Comparison of ENCODE assay signal across 14 mouse cellular contexts in the genomic region with DNA sequence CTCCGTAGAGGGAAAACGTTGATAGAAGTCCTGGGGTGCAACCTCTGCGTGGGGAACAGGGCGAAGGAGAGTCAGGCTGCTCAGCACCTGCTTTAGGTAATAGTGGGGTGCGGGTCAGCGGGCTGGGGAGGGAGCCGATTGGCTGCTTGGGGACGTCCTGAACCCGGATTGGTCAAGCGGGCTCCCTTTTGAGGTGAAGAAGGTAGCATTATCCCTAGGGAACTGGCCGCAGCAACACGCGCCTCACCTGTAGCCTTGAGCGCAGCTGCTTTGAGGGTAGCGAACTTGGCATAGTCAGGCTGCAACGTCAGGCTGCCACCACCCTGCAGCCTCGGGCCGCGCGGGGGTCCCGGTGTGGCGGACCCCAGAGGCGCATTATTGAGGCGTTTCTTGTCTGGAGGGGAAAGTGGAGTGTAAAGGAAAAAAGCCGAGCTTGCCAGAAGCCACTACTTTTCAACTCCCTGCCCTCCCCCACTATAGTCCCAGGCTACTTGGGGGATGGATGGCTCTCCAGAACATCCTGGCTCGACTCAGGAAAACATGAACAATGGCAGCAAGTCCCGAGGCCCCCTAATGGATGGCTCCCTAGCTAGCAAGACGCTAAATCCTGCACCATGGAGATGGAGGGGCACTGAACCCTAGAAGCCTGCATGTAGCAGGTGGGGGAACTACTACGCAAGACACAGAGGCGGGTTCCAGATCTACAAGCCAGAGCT. TPM values are rescaled to one million over a fixed set of nuclear protein-coding genes. Genes with fewer than 3 reads are reported as not detected.
DNase-seq lines count a peak whose midpoint lies in the region; ATAC-seq lines count a peak whose summit lies in the region.
"Had no signal": no experiment of that assay in that cellular context is flagged by ENCODE, and none has a peak within 500 bp of the region (broad histone marks: within the 10 kb centered on the region; RNA-seq: fewer than 3 reads in every experiment).

No protein-coding gene starts in this region.

- no peak overlapping the region for H3K27ac ChIP-seq in kidney, embryonic 15.5 days
- no peak overlapping the region for H3K27ac ChIP-seq in hindbrain, embryonic 16.5 days (ENCODE audit: low read depth, low read length)
- no peak overlapping the region for H3K27ac ChIP-seq in neural tube, embryonic 13.5 days (replicated peaks)
- H3K27ac ChIP-seq: limb, embryonic 15.5 days had no signal

- H3K4me3 ChIP-seq in kidney, embryonic 15.5 days (replicated peaks), result peak overlapping the region; percentile 12; the same call in 1 of the 2 replicates
- no peak overlapping the region for H3K4me3 ChIP-seq in hindbrain, embryonic 16.5 days (ENCODE audit: low read length)
- no peak overlapping the region for H3K4me3 ChIP-seq in neural tube, embryonic 13.5 days
- H3K4me3 ChIP-seq: limb, embryonic 15.5 days had no signal

- H3K4me2 ChIP-seq in kidney, embryonic 15.5 days, result peak overlapping the region; percentile 35
- H3K4me2 ChIP-seq in hindbrain, embryonic 16.5 days (ENCODE audit: low read length), result peak overlapping the region; percentile 31
- H3K4me2 ChIP-seq in neural tube, embryonic 13.5 days, result peak overlapping the region; percentile 22; the same call in 1 of the 2 replicates
- H3K4me2 ChIP-seq: limb, embryonic 15.5 days had no signal

- WGBS in kidney, embryonic 15.5 days, result 20% methylated on average over 30 of the region's 30 CpGs
- 15% methylated on average over 30 of the region's 30 CpGs for WGBS in hindbrain, embryonic 16.5 days
- WGBS in neural tube, embryonic 13.5 days, result 15% methylated on average over 30 of the region's 30 CpGs

- peaks cover 40% of the 10 kb centered on the region for H3K4me1 ChIP-seq in kidney, embryonic 15.5 days
- H3K4me1 ChIP-seq in hindbrain, embryonic 16.5 days (ENCODE audit: control insufficient read depth, insufficient read depth, low read depth, low read length), result peaks cover 40% of the 10 kb centered on the region
- peaks cover 39% of the 10 kb centered on the region for H3K4me1 ChIP-seq in neural tube, embryonic 13.5 days (replicated peaks)

- peaks cover 79% of the 10 kb centered on the region for H3K27me3 ChIP-seq in kidney, embryonic 15.5 days
- H3K27me3 ChIP-seq in hindbrain, embryonic 16.5 days (replicated peaks; ENCODE audit: control insufficient read depth, insufficient read depth, low read length), result peaks cover 38% of the 10 kb centered on the region
- H3K27me3 ChIP-seq in neural tube, embryonic 13.5 days, result peaks cover 87% of the 10 kb centered on the region

- ATAC-seq in cerebellum, adult (ENCODE audit: insufficient number of reproducible peaks, low FRiP score, low TSS enrichment), result no peak
- no peak for ATAC-seq in kidney, embryonic 15.5 days (replicated peaks; ENCODE audit: low FRiP score)
- no peak for ATAC-seq in hindbrain, embryonic 16.5 days
- no peak for ATAC-seq in neural tube, embryonic 13.5 days (ENCODE audit: low read depth)

- peaks cover 40% of the 10 kb centered on the region for H3K36me3 ChIP-seq in kidney, embryonic 15.5 days
- H3K36me3 ChIP-seq in hindbrain, embryonic 16.5 days (ENCODE audit: control insufficient read depth, insufficient read depth, low read length), result peaks cover 5% of the 10 kb centered on the region; the same call in 1 of the 2 replicates
- peaks cover 41% of the 10 kb centered on the region for H3K36me3 ChIP-seq in neural tube, embryonic 13.5 days

- H3K9me3 ChIP-seq in kidney, embryonic 15.5 days (replicated peaks), result no peaks in the 10 kb centered on the region
- no peaks in the 10 kb centered on the region for H3K9me3 ChIP-seq in hindbrain, embryonic 16.5 days (ENCODE audit: control insufficient read depth, low read length)
- no peaks in the 10 kb centered on the region for H3K9me3 ChIP-seq in neural tube, embryonic 13.5 days
- H3K9me3 ChIP-seq: limb, embryonic 15.5 days had no signal

- H3K9ac ChIP-seq in kidney, embryonic 15.5 days, result no peak overlapping the region
- H3K9ac ChIP-seq in hindbrain, embryonic 16.5 days (ENCODE audit: low read depth, low read length), result no peak overlapping the region; the same call in 1 of the 2 replicates
- H3K9ac ChIP-seq in neural tube, embryonic 13.5 days, result peak overlapping the region; percentile 47
- H3K9ac ChIP-seq: limb, embryonic 15.5 days had no signal

- peak; percentile 67 for DNase-seq in cerebellum, adult 11-12 months
- no peak for DNase-seq in kidney, postnatal 36 days
- no peak for DNase-seq in urinary bladder, postnatal 4 days (ENCODE audit: low spot score in 2 of 2)
- no peak for DNase-seq in left cerebral cortex, postnatal 36 days (ENCODE audit: low spot score in 2 of 2)
- DNase-seq: adrenal gland, postnatal 14 days; spleen, adult 18-20 months; thymus, postnatal 25 days had no signal

- intact Hi-C loops in left cerebral cortex, postnatal 36 days (cut with DNase I), result no loop called here

RNA-seq across cellular contexts. Expression of gene Shisa8, which starts 5.0 kb away (rescaled TPM):
- polyA plus RNA-seq in kidney, embryonic 15.5 days (2015; fragmentation: Nextera tagmentation; extraction: Ambion mirVana), result 0.44 and 0.45 TPM in 2 replicates
- 3.4 and 4.2 TPM in 2 replicates for polyA plus RNA-seq in hindbrain, embryonic 16.5 days (2015; fragmentation: Nextera tagmentation; extraction: Ambion mirVana)
- polyA plus RNA-seq in neural tube, embryonic 13.5 days (2015; fragmentation: Nextera tagmentation; extraction: Ambion mirVana), result 0.72 and 0.82 TPM in 2 replicates
- 1 to 10 TPM; 3.6 to 4.7 TPM for total RNA-seq in left cerebral cortex, postnatal 36 days (2021)
- total RNA-seq: granulocyte monocyte progenitor cell, adult 5-6 weeks had no signal

RNA-seq across cellular contexts. Expression of gene Tnfrsf13c, which starts 16.5 kb away (rescaled TPM):
- 0.10 TPM in 1 of 2 replicates, not detected in the other for polyA plus RNA-seq in kidney, embryonic 15.5 days (2015; fragmentation: Nextera tagmentation; extraction: Ambion mirVana)
- polyA plus RNA-seq in hindbrain, embryonic 16.5 days (2015; fragmentation: Nextera tagmentation; extraction: Ambion mirVana), result 0.10 and 0.31 TPM in 2 replicates
- 0.13 and 0.66 TPM in 2 replicates for polyA plus RNA-seq in neural tube, embryonic 13.5 days (2015; fragmentation: Nextera tagmentation; extraction: Ambion mirVana)
- 1 to 10 TPM in 1 of 2 experiments, under 1 TPM in 1; 0.22 to 1.1 TPM for total RNA-seq in left cerebral cortex, postnatal 36 days (2021)

RNA-seq across cellular contexts. Expression of gene Cenpm, which starts 36.9 kb away (rescaled TPM):
- polyA plus RNA-seq in kidney, embryonic 15.5 days (2015; fragmentation: Nextera tagmentation; extraction: Ambion mirVana), result 78.8 and 84.2 TPM in 2 replicates
- 20.0 and 24.0 TPM in 2 replicates for polyA plus RNA-seq in hindbrain, embryonic 16.5 days (2015; fragmentation: Nextera tagmentation; extraction: Ambion mirVana)
- polyA plus RNA-seq in neural tube, embryonic 13.5 days (2015; fragmentation: Nextera tagmentation; extraction: Ambion mirVana), result 15.2 and 16.5 TPM in 2 replicates
- total RNA-seq in left cerebral cortex, postnatal 36 days (2021), result 1 to 10 TPM; 3.1 to 4.1 TPM
- total RNA-seq: neutrophil, adult 5-6 weeks had no signal

RNA-seq across cellular contexts. Expression of gene 1500009C09Rik, which starts 44.5 kb away (rescaled TPM):
- 0.10 TPM in 1 of 2 replicates, not detected in the other for polyA plus RNA-seq in kidney, embryonic 15.5 days (2015; fragmentation: Nextera tagmentation; extraction: Ambion mirVana)
- polyA plus RNA-seq in hindbrain, embryonic 16.5 days (2015; fragmentation: Nextera tagmentation; extraction: Ambion mirVana), result 16.7 and 20.3 TPM in 2 replicates
- polyA plus RNA-seq in neural tube, embryonic 13.5 days (2015; fragmentation: Nextera tagmentation; extraction: Ambion mirVana), result 7.8 and 7.9 TPM in 2 replicates
- total RNA-seq in left cerebral cortex, postnatal 36 days (2021), result 100 to 1,000 TPM in 1 of 2 experiments, 10 to 100 TPM in 1; 97.8 to 105 TPM
- total RNA-seq: granulocyte monocyte progenitor cell, adult 5-6 weeks; neutrophil, adult 5-6 weeks had no signal
- polyA plus RNA-seq: limb, embryonic 15.5 days had no signal
